Comparison of ENCODE assay signal across 18 mouse cellular contexts in genomic region chr6:96587427-96587826, GRCm38 (mm10).
"Had no signal": no experiment of that assay in that cellular context is flagged by ENCODE, and none has a peak within 500 bp of the region (broad histone marks: within the 10 kb centered on the region; RNA-seq: fewer than 3 reads in every experiment).

No protein-coding gene starts in this region.

- H3K27ac ChIP-seq: layer of hippocampus, adult 2 months; limb, embryonic 13.5 days; liver, embryonic 12.5 days; liver, embryonic 15.5 days; neural tube, embryonic 13.5 days had no signal

- H3K9me3 ChIP-seq: limb, embryonic 13.5 days; liver, embryonic 12.5 days; liver, embryonic 15.5 days; neural tube, embryonic 13.5 days had no signal

- H3K4me2 ChIP-seq: limb, embryonic 13.5 days; liver, embryonic 12.5 days; liver, embryonic 15.5 days; midbrain, embryonic 11.5 days; neural tube, embryonic 13.5 days had no signal

- H3K36me3 ChIP-seq: limb, embryonic 13.5 days; liver, embryonic 12.5 days; liver, embryonic 15.5 days; neural tube, embryonic 13.5 days had no signal

- H3K27me3 ChIP-seq: limb, embryonic 13.5 days; liver, embryonic 12.5 days; liver, embryonic 15.5 days; neural tube, embryonic 13.5 days had no signal

- H3K9ac ChIP-seq: limb, embryonic 13.5 days; liver, embryonic 12.5 days; liver, embryonic 15.5 days; neural tube, embryonic 13.5 days had no signal

- DNase-seq: kidney, adult 11 months; kidney, adult 8-10 months; kidney, postnatal 14 days; kidney, postnatal 4 days; layer of hippocampus, adult 9-11 months; liver; lung, adult 2 months; lung, postnatal 14 days; lung, postnatal 4 days; thymus, adult 2 months; thymus, postnatal 14 days; thymus, postnatal 4 days had no signal

- H3K4me1 ChIP-seq: limb, embryonic 13.5 days; liver, embryonic 12.5 days; liver, embryonic 15.5 days; neural tube, embryonic 13.5 days had no signal

- H3K4me3 ChIP-seq: layer of hippocampus, adult 2 months; limb, embryonic 13.5 days; liver, embryonic 12.5 days; liver, embryonic 15.5 days; neural tube, embryonic 13.5 days had no signal

- ATAC-seq: liver, embryonic 12.5 days had no signal
